Mouse (Mus musculus): Measurements from ENCODE around the gene Rhob. TPM values are rescaled to one million over a fixed set of nuclear protein-coding genes. Genes with fewer than 3 reads are reported as not detected.

Gene Rhob
- polyA plus RNA-seq, 3 experiments from 2014 or later = 0.15 to 2.8 (median 1.7) TPM

Other genes starting within 250 kb of the Rhob start
- not detected for gene Gdf7, start 198.1 kb downstream of the Rhob start, polyA plus RNA-seq (2017; shearing (Covaris generic))
- gene Hs1bp3, start 186.6 kb downstream of the Rhob start, polyA plus RNA-seq (2017; shearing (Covaris generic)) = 1 to 10 TPM; 2.7 to 5.2 (median 5.1) TPM
- not detected for gene Slc7a15, start 99.1 kb upstream of the Rhob start, polyA plus RNA-seq (2017; shearing (Covaris generic))
- gene Pum2, start 174.1 kb upstream of the Rhob start, polyA plus RNA-seq (2017; shearing (Covaris generic)) = 10 to 100 TPM; 60.6 to 67.0 (median 65.5) TPM

Measured in inflammation-experienced regulatory T-cells, adult 6 months (primary cell).